Mouse (Mus musculus) spleen, postnatal 36 days (tissue): Measurements from ENCODE around the gene Gm21992.
A peak's percentile ranks its signal among the peaks of the same experiment; 100 is the strongest.
"Not testable (repeated sequence)": the region's sequence is repeated elsewhere in the genome, so short reads cannot be mapped to it uniquely, and the experiment has no call there.

Experiments used
- DNase-seq, 2 experiments: peaks; one replicate each; pipeline ENCODE4 v3.0.0; 2022; ENCODE audit warnings: low spot score in 2 of 2, mixed read lengths in 1 of 2

Gene Gm21992

GRCm38 (mm10) chr19:4813015-4813414, 1.6 kb upstream of the Gm21992 start:
- peak in 1 of 2 experiments; percentile 25 for DNase-seq

DNA sequence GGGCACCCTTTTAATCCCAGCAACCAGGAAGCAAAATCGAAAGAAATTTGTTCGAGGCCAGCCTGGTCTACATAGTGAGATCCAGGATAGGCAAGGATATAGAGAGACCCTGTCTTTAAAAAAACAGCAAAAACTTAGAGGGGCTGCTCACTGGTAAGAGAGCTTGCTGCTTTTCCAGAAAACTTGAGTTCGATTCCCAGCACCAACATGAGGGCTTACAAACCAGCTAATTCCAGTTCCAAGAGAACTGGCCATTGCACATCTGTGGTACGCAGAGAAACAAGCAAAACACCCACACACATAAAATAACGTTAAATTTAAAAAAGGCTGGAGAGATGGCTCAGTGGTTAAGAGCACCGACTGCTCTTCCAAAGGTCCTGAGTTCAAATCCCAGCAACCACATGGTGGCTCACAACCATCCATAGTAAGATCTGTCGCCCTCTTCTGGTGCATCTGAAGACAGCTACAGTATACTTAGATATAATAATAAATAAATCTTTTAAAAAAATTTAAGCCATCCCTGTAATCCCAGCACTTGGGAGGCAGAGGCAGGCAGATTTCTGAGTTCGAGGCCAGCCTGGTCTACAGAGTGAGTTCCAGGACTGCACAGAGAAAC, 1.0 kb upstream of the Gm21992 start:
- not testable (repeated sequence) for DNase-seq

GRCm38 (mm10) chr19:4811909-4812242, 464 bp upstream of the Gm21992 start:
- DNase-seq = no peak

DNA sequence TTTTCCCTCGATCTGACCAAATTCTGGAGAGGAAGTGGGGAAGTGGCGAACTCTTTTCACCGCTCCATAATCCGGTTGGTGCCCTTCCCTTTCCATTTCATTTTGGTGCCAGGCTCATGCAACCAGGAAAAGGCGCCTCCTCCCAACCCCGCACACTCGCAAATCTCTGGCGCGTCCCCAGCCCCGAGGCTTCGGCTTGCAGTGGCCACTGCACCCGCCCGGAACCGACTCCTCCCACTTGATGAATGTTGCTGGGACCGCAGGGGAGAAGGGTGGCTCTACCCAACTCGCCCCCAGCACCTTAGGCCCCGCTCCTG, 708 bp downstream of the Gm21992 start:
- no peak for DNase-seq

DNA sequence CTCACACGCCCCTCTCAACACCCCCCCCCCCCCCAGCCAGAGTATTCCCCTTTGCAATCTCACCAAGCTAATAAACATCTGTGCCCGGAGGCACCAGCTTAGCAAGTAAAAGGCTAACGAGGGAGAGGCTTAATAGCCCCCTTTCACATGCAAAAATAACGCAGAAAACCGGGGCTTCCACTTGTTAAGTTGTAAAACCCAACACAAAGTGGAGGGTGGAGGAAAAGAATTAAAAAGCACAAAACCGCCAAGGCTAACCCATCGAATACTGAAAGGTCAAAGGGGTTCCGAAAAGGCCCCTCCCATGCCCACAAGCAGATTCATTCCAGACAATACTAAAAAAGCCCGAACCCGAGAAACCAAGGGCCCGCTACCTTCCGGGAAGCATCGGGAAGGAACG, 1.1 kb downstream of the Gm21992 start:
- DNase-seq = no peak

DNA sequence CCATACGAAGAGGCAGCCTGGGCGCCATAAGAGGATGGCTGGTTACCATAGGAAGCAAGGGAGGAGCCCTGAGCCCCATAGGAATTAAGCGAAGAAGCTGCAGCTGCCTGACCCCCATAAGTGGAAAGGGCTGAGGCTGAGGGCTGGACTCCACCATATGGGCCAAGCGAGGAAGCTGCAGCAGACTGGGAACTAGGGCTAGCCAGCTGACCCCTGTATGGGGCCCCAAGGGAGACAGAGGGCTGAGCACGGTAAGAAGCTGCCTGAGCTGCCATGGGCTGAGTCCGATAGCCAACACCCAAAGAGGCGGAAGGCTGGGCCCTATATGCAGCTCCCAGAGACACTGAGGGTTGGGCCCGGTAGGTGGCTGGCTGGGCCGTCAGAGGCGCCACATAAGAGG, 8.1 kb downstream of the Gm21992 start:
- no peak for DNase-seq

DNA sequence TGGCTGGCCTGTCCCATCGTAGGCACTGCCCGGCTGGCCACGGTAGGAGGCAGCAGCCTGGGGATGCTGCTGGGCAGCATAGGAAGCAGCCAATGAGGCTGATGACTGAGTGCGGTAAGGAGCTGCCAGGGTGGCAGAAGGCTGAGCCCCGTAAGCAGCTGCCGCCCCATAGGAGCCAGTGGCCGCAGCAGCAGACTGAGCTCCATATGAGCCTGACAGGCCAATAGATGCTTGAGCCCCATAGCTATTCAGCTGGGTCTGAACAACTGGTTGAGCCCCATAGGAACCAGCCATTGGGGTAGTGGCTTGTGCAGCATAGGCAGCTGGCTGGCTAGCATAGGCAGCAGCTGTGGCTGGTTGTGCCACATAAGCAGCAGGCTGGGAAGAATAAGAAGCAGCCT, 8.7 kb downstream of the Gm21992 start:
- no peak for DNase-seq

DNA sequence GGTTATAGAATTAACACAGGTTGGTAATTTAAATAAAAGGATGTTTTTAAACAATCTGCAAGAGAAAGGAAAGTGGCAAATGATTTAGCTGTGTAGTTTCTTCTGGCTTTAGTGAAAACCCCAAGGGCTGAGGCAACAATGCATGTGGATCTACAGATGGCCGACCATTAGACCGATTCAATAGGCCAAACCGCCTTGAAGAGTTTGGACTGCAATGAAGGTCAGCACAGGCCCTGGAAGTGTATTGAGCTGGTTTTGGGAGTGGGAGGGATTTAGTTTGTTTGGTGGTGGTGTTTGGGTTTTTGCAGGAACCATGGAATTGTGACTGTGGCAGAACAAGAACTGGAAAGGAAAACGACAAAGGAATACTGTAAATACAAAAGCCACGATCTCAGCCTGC, 12.3 kb downstream of the Gm21992 start:
- DNase-seq = no peak

GRCm38 (mm10) chr19:4797846-4798245, 13.6 kb downstream of the Gm21992 start:
- no peak for DNase-seq

- DNase-seq = no peak
Measured at GRCm38 (mm10) chr19:4795929-4796328, 15.5 kb downstream of the Gm21992 start.

- DNase-seq = peak; percentile 98 to 99
Measured at GRCm38 (mm10) chr19:4793831-4794422, 17.5 kb downstream of the Gm21992 start, which contains the start of gene Rbm4. Gene Rbm4, minus strand, starts transcription at chr19:4793901.

DNA sequence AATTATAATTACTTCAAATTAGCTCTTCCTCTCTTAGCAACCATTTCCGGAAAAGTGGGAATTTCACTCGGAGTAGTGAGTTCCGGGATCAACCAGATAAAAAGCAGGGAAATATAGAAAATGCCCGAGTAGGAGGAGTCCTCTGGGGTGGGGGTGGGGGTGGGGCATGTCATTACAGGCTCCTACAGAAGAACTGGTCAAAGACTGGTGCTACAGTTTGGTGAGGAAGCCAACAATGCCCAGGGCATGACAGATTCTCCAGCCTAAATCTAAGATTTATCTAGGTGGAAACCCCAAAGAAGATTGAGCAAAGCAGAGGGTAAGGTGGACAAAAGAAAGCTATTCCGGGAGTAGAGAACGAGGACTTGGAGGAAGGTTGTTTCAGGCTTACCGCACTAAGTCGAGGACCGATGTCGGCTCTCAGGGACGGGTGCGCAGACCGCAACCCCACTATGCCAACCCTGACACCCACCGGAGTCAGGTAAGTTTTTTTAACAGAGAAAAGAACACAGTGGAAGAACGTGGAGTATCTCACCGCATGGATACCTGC, 18.1 kb downstream of the Gm21992 start:
- DNase-seq = no peak

- DNase-seq = no peak
Measured at GRCm38 (mm10) chr19:4786313-4786712, 25.1 kb downstream of the Gm21992 start.

DNA sequence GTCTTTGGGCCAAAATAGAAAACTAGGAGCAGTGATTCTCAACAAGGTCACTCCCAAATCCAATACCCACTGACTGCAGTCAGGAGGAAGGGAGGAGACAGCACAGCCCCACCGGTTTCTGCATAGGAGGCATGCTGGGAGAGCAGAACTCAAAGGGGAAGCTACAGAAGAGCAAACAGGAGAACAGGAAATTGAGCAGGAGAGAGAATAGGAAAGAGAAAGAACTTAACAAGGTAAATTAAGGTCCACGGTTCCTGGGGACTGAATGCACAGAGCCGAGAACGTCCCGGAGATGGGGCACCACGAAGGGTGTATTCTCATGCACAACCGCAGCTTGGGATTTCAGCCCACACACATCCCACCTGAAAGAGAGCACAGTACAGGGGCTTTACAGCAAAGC, 26.2 kb downstream of the Gm21992 start:
- DNase-seq = no peak

- no peak for DNase-seq
Measured at GRCm38 (mm10) chr19:4782891-4783290, 28.5 kb downstream of the Gm21992 start.

- DNase-seq = no peak
Measured at GRCm38 (mm10) chr19:4772785-4773184, 38.6 kb downstream of the Gm21992 start.

DNA sequence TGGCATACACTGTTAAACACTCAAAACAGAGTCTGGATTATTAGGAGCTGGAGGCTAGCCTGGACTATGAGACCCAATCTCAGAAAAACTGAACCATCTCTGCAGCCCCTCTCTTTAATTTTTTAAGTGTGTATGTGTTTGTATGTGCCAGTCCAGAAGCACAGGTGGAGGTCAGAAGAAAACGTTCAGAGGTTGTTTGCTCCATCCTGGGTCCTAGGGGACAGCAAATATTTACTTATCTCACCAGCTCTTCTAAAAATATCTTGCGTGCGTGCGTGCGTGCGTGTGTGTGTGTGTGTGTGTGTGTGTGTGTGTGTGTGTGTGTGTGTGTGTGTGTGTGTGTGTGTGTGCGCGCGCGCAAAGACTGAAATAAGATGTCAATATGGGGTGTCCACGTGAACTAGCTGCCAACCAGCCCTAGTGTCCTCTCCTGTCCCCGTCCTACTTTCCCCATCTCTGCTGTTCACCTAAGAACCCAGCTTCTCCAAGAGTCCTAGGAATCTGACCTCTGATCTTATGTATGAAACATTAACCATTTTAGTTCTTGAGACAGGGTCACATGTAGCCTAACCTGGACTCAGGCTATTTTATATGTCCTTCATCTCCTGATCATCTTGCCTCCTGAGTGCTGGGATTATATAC, 43.8 kb downstream of the Gm21992 start:
- DNase-seq = no peak

GRCm38 (mm10) chr19:4762876-4763275, 48.5 kb downstream of the Gm21992 start:
- no peak for DNase-seq

DNA sequence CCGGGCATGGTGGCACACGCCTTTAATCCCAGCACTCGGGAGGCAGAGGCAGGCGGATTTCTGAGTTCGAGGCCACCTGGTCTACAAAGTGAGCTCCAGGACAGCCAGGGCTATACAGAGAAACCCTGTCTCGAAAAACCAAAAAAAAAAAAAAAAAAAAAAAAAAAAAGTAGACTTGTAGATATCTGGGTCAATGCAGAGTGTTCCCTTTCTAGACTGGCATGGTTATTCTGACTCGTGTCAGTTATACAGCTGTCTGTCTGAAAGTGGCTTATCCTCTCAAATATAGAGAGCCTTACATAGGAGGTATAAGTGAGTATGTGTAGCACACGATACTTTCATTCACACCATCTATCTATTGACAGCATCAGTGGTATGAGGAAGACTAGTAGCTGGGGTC, 50.9 kb downstream of the Gm21992 start:
- not testable (repeated sequence) for DNase-seq

GRCm38 (mm10) chr19:4756921-4757320, 54.5 kb downstream of the Gm21992 start:
- DNase-seq = no peak

DNA sequence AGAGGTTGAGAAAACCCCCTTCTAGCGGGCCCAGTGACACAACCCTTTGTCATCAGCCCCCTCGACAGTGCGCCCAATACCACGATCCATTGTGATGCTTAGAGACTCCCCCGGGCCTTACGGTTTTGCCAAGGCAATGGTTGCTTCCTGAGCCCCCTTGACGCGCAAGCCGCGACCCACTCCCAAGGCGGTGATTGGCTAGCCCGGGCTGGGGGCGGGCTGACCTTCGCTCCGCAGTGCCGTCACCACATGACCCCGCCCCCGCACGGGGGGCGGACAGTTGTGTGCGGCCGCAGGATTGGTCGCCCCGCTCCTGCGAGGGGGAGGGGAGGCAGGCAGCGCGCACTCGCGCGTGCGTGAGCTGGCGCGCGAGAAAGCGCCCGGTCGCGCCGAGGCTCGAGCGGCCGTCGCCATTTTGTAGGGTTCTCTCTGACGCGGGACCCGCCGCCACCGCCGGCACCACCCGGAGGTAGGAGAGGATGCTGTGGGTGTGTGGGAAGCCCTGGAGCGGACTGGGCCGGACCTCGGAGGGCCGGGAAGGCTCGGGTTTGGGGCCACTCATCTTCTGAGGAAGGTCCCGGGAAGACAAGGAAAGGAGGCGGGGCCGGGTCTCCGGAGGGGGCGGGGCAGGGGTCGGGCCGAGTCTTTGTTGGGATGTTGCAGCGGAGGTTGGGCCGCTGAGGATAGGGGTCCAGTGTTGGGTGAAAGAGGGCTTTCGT, 55.1 kb downstream of the Gm21992 start, which contains the start of gene Rbm4b:
Gene Rbm4b (plus strand): TSS at position 305 of the 719 bp plus-strand sequence.
- peak; percentile 96 to 97 for DNase-seq

DNA sequence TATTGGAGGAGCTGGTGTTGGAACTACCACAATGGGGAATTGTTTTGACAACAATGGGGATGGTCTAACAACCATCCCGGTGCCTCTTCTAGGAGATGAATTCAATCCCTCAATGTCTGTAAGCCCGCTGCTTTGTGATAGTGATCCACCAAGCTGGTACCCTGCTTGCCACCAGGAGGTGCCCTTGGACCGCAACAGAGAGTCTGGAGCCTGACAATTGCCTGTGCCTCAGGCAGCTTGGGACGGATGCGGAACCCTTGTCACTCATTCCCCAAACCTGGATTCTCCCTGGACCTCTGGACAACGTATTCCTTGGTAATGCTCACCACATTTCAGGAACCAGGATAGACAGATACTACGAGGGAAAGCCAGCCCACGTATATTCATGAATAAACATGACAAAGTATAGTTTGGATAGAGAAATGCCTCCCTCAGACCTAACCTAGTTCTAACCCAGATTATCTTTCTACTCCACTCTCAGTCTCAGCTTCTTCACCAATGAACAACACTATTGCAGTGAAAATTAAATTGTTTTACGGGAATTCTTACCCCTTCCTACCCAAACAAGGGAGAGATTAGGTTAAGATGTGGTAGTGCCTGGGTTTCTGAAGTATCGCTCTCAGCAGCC, 55.7 kb downstream of the Gm21992 start:
- DNase-seq = peak; percentile 83 to 88
